Mouse (Mus musculus): ENCODE measurements around the gene Dok3.

- TF ChIP-seq JUND (conservative IDR thresholded peaks at IDR 0.05; ENCODE audit: low read depth, low read length) (no peak), TBP (conservative IDR thresholded peaks at IDR 0.05; ENCODE audit: low read depth, low read length) (no peak), CTCF (conservative IDR thresholded peaks at IDR 0.05 in 1 of 2, IDR thresholded peaks at IDR 0.05 in 1 of 2; ENCODE audit: low read depth in 2 of 2, low read length in 2 of 2) (no peak), SMC3 (IDR thresholded peaks at IDR 0.05; ENCODE audit: low read depth, low read length) (no peak), POLR2A (IDR thresholded peaks at IDR 0.05; ENCODE audit: low read depth, low read length) (no peak)
Observed at GRCm38 (mm10) chr13:55567001-55567400, 37.9 kb upstream of the Dok3 start.

Data from CH12.LX (cell line).